Mouse (Mus musculus) midbrain, embryonic 16.5 days (tissue): ENCODE data around the gene Ube2d3. TPM values are rescaled to one million over a fixed set of nuclear protein-coding genes. Genes with fewer than 3 reads are reported as not detected.
"Not testable (repeated sequence)": the region's sequence is repeated elsewhere in the genome, so short reads cannot be mapped to it uniquely, and the experiment has no call there.

Source experiments
- ATAC-seq: fragments of 200-750 bp; cut with Nextera tagmentation; 2 replicates; pipeline ENCODE4 v1.8.0; 2017; ENCODE audit warnings: moderate TSS enrichment
- H3K27ac ChIP-seq: fragments of 300-500 bp; sonication (generic); 2 replicates; pipeline ENCODE4 v1.5.1; 2014; ENCODE audit warnings: mild to moderate bottlenecking, low read length, mixed read lengths
- H3K27me3 ChIP-seq: fragments of 300-500 bp; sonication (generic); 2 replicates; pipeline ENCODE4 v1.6.1; 2014; ENCODE audit warnings: low read depth, low read length, mixed read lengths; ENCODE audit not compliant: control insufficient read depth, insufficient read depth
- H3K36me3 ChIP-seq: fragments of 300-500 bp; sonication (generic); 2 replicates; pipeline ENCODE4 v1.6.1; 2014; ENCODE audit warnings: mild to moderate bottlenecking, low read length, moderate library complexity, mixed read lengths; ENCODE audit not compliant: control insufficient read depth, insufficient read depth
- H3K4me1 ChIP-seq: fragments of 300-500 bp; sonication (generic); 2 replicates; pipeline ENCODE4 v1.6.1; 2014; ENCODE audit warnings: mild to moderate bottlenecking, low read length, mixed read lengths; ENCODE audit not compliant: control insufficient read depth, insufficient read depth
- H3K4me2 ChIP-seq: fragments of 300-500 bp; sonication (generic); 2 replicates; pipeline ENCODE4 v1.6.1; 2014; ENCODE audit warnings: mild to moderate bottlenecking, low read length, mixed read lengths
- H3K4me3 ChIP-seq: fragments of 300-500 bp; sonication (generic); 2 replicates; pipeline ENCODE4 v1.5.1; 2014; ENCODE audit warnings: low read depth, mild to moderate bottlenecking, low read length, moderate library complexity, mixed read lengths
- H3K9ac ChIP-seq: fragments of 300-500 bp; sonication (generic); 2 replicates; pipeline ENCODE4 v1.6.1; 2014; ENCODE audit warnings: low read depth, low read length, mixed read lengths
- H3K9me3 ChIP-seq: fragments of 300-500 bp; sonication (generic); replicated peaks from 2 replicates; pipeline ENCODE4 v1.6.1; 2014; ENCODE audit warnings: mild to moderate bottlenecking, low read length, mixed read lengths; ENCODE audit not compliant: control insufficient read depth, poor library complexity, severe bottlenecking
- WGBS: fragments of 180-500 bp; shearing (Covaris S2); extraction: QIAGEN DNeasy Blood & Tissue Kit; methylation state at CpG from one replicate; pipeline ENCODE4 v1.1.7; 2014; 5-methylcytosine and 5-hydroxymethylcytosine counted together
- polyA plus RNA-seq: library from polyadenylated mRNA; unstranded; fragments of >200 nt; fragmentation: Nextera tagmentation; extraction: Ambion mirVana; gene quantifications from 2 replicates; pipeline ENCODE4 v1.2.1, GENCODE M21; 2015

Gene Ube2d3
- polyA plus RNA-seq, 1 experiment from 2014 or later, result 336 TPM

DNA sequence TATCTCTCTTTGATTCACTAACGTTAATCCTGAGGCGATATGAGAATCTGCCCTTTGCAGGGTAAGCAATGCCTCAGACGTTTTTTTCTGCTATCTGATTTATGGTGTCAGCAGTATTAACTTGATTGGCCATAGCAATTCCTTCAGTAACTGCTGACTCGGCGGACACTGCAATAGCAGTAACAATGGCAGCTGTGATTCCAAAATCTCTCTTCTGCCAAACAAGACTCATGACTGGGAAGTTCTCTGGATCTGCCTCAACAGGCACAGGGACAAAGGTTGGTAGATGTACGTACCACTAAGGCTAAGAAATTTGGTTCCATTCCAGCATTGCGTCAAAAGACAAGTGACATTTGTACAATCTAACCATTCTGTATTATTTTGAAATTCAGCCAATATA, 55.4 kb downstream of the Ube2d3 start:
- not testable (repeated sequence) for H3K4me3 ChIP-seq, H3K9me3 ChIP-seq, H3K4me1 ChIP-seq, ATAC-seq, H3K36me3 ChIP-seq, H3K27me3 ChIP-seq, H3K4me2 ChIP-seq, H3K27ac ChIP-seq, H3K9ac ChIP-seq
- 90% methylated on average over 7 of the region's 7 CpGs for WGBS

DNA sequence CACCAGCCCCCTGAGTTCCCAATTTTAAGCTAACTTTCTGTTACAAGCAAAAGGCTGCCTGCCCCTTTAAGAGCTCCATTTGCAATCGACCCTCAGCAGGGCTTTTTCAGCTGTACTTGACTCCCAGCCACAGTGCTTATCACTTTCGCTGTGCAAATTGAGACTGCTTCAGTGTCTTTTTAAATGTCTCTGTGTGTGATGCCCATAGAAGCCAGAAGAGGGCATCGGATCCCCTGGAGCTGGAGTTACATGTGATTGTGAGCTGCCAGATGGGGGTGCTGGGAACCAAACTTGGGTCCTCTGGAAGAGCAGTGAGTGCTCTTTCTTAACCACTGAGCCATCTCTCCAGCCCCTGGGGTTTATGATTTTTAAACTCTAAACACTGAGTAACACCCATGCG, 60.0 kb downstream of the Ube2d3 start:
- not testable (repeated sequence) for H3K27ac ChIP-seq, H3K9me3 ChIP-seq, H3K9ac ChIP-seq, H3K4me2 ChIP-seq, H3K27me3 ChIP-seq, H3K4me3 ChIP-seq, ATAC-seq, H3K36me3 ChIP-seq, H3K4me1 ChIP-seq
- WGBS, result 92% methylated on average over 4 of the region's 4 CpGs

DNA sequence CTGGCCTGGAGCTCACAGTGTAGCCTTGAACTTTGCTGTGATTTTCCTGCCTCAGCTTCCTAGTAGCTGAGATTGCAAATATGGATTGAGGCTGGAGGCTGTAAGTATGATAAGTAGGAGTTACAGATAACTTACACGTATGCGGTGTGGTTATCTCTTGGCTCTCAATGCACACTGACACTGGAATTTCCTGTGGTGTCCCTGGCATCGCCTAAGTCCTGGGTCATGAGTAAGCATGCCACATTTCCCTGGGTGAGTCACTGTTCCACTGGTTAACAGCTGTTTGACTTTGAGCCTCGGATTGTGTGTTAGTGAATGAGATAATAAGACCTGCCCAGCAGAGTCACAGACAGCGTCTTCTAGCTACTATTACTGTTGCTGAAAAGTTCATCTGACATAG, 60.9 kb downstream of the Ube2d3 start:
- H3K4me2 ChIP-seq, result no peak overlapping the region
- H3K27ac ChIP-seq, result no peak overlapping the region
- no peaks in the 10 kb centered on the region for H3K36me3 ChIP-seq
- no peaks in the 10 kb centered on the region for H3K27me3 ChIP-seq
- no peak overlapping the region for H3K4me3 ChIP-seq
- H3K9me3 ChIP-seq, result no peaks in the 10 kb centered on the region
- no peak for ATAC-seq
- no peak overlapping the region for H3K9ac ChIP-seq
- H3K4me1 ChIP-seq, result no peaks in the 10 kb centered on the region
- 89% methylated on average over 5 of the region's 5 CpGs for whole genome bisulfite sequencing

DNA sequence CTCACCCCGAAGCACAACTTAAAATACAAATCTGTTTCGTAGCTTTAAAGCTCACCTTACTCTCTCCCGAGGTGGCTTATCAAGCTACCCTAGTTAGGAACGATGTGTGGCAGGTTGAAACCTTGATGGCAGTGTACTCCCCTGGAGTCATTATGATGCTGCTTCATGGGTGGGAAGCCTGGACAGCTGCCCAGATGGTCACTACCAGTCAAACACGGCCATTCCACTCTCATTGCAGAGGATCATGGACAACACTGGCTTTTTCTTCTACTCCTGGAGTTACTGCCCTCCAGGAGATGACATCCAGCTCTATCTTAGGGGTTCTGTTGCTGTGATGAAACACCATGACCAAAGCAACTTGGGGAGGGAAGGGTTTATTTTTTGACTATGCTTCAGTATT, 65.2 kb downstream of the Ube2d3 start:
- H3K4me2 ChIP-seq, result no peak overlapping the region

DNA sequence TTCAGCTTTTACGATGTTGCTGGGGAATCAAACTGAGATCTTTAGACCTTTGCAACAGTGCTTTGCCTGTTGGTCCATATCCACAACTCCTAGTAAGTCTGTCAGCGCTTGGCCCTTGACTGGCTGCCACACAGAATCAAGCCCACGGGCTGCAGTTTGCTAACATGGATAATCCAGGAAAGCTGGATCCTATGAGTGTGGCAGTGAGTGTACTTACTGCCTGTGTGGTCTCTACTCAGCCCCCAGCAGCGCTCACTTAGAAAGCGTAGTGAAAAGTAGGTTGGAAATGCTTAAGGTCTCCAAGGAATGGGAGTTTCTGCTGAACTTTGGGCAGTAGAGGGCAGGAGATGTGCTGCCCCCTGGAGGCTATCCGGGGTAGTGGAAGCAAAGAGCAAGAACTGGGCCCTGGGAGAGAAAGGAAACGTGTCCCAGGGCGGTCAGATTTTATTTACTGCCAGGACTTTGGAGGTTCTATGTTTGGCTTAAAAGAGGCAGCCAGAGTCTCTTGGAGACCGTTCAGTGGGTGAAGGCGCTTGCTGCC, 67.5 kb downstream of the Ube2d3 start:
- Histone ChIP-seq H3K27me3 (no peaks in the 10 kb centered on the region), H3K4me3 (no peak overlapping the region), H3K27ac (no peak overlapping the region), H3K36me3 (no peaks in the 10 kb centered on the region), H3K4me2 (no peak overlapping the region), H3K9ac (no peak overlapping the region), H3K9me3 (no peaks in the 10 kb centered on the region), H3K4me1 (no peaks in the 10 kb centered on the region)
- no peak for ATAC-seq
- WGBS, result 59% methylated on average over 10 of the region's 10 CpGs

More for the DNA sequence above, 65.2 kb downstream of the Ube2d3 start:
- 93% methylated on average over 5 of the region's 5 CpGs for WGBS
- Histone ChIP-seq H3K4me1 (no peaks in the 10 kb centered on the region), H3K4me3 (no peak overlapping the region), H3K9ac (no peak overlapping the region), H3K27me3 (no peaks in the 10 kb centered on the region), H3K27ac (no peak overlapping the region), H3K36me3 (no peaks in the 10 kb centered on the region), H3K9me3 (no peaks in the 10 kb centered on the region)
- ATAC-seq, result no peak

DNA sequence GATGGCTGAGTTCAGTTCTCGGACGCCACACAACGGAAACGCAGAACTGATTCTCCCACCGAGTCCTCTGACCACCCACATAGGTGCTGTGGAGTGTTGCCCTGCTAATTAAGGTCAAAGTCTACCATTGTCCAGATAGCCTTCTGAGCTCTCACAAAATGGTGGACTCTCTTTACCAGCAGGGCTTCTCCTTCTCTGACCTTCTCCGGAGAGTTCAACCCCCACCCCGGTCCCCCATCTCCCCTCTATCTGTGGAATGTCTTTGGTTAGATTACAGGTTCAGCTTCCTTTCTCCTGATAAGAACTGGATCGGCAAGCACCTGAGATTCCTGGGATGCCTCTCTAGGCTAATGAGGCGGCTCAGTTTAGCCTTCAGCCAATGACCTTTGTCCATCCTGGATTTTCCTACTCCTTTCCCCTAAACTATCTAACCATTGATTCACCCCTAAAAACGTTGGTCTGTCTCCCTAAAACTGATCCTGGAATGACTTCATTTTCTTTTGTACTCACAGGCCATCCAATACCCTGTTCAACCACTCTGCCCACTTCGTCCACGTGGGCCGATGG, 68.0 kb downstream of the Ube2d3 start:
- no peaks in the 10 kb centered on the region for H3K4me1 ChIP-seq
- H3K4me3 ChIP-seq, result no peak overlapping the region
- no peaks in the 10 kb centered on the region for H3K9me3 ChIP-seq
- WGBS, result 91% methylated on average over 13 of the region's 13 CpGs
- no peak overlapping the region for H3K4me2 ChIP-seq
- H3K27ac ChIP-seq, result no peak overlapping the region
- no peaks in the 10 kb centered on the region for H3K36me3 ChIP-seq
- no peak for ATAC-seq
- no peaks in the 10 kb centered on the region for H3K27me3 ChIP-seq
- no peak overlapping the region for H3K9ac ChIP-seq

DNA sequence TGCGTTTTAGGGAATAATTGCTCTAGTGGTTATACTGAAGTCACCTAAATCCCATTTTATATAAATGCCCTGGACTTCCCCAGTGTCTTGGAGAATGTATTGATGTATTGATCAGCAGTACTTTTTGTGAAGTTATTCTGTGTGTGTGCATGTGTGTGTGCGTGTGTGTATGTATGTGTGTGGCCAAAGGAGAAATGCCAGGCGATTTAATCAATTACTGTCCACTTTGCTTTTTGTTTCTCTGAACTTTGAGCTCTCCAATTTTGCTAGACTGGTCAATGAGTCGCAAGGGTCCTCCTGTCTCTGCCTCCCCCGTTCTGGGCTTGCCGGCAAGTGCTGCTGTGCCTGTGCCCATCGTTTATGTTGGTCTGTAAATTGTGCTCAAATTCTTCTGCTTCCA, 69.6 kb downstream of the Ube2d3 start:
- ATAC-seq, result no peak
- H3K36me3 ChIP-seq, result no peaks in the 10 kb centered on the region
- no peak overlapping the region for H3K9ac ChIP-seq
- no peak overlapping the region for H3K4me2 ChIP-seq
- H3K27me3 ChIP-seq, result no peaks in the 10 kb centered on the region
- H3K4me3 ChIP-seq, result no peak overlapping the region
- WGBS, result 90% methylated on average over 7 of the region's 7 CpGs
- no peak overlapping the region for H3K27ac ChIP-seq
- no peaks in the 10 kb centered on the region for H3K9me3 ChIP-seq
- no peaks in the 10 kb centered on the region for H3K4me1 ChIP-seq

DNA sequence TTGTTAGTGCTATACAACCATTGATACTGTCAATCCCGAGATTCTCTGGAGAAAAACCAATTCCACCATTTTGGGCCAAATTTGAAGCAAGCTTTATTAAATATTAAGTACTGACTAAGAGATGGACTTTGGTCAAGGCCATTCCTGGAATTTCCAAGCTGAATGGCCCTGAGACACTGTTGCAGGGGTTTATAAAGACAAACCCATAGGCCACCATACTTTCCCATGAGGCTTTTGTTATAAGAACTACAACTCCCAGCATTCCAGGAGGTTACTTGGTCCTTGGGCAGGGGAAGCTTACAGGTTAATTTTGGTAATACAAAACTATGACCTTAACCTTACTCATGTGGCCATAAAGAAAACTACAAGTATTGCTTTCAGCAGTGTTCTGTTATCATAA, 70.2 kb downstream of the Ube2d3 start:
- Histone ChIP-seq H3K27ac (no peak overlapping the region), H3K4me1 (peaks cover 4% of the 10 kb centered on the region; the same call in 1 of the 2 replicates), H3K27me3 (no peaks in the 10 kb centered on the region), H3K4me3 (no peak overlapping the region), H3K4me2 (no peak overlapping the region), H3K9me3 (no peaks in the 10 kb centered on the region), H3K9ac (no peak overlapping the region), H3K36me3 (no peaks in the 10 kb centered on the region)
- no peak for ATAC-seq
- WGBS, result 90% methylated on average over 1 of the region's 1 CpGs

DNA sequence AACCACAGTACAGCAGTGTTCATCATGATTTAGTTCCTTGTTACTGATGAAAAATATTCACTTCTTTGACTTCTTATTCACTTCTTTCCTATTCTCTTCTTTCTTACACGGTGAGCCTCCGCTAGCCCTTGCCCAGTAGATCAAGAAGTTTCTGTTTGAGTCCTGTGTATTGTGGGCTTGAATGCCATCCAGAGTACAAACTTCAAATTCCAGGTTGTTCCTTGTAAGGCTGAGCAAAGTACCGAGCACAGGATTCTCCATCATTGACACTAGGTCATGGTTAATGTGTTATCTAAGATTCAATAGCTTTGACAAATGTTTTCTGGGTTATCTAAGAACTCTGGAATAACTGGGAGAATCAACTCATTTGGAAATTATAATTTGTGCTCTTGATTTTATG, 72.4 kb downstream of the Ube2d3 start:
- H3K9ac ChIP-seq, result no peak overlapping the region
- H3K36me3 ChIP-seq, result no peaks in the 10 kb centered on the region
- H3K27ac ChIP-seq, result no peak overlapping the region
- H3K4me3 ChIP-seq, result no peak overlapping the region
- 90% methylated on average over 3 of the region's 3 CpGs for WGBS
- no peaks in the 10 kb centered on the region for H3K9me3 ChIP-seq
- H3K27me3 ChIP-seq, result no peaks in the 10 kb centered on the region
- H3K4me1 ChIP-seq, result peaks cover 8% of the 10 kb centered on the region; the same call in 1 of the 2 replicates
- no peak overlapping the region for H3K4me2 ChIP-seq
- ATAC-seq, result no peak
